Mouse (Mus musculus) forebrain, embryonic 15.5 days (tissue): ENCODE measurements around the gene Ppp1r1c. TPM values are rescaled to one million over a fixed set of nuclear protein-coding genes. Genes with fewer than 3 reads are reported as not detected.

Experiments used
- ATAC-seq: fragments of 200-750 bp; cut with Nextera tagmentation; replicated peaks from 2 replicates; pipeline ENCODE4 v1.8.0; 2017; ENCODE audit warnings: mild to moderate bottlenecking, moderate TSS enrichment, moderate library complexity
- H3K27ac ChIP-seq: fragments of 300-500 bp; sonication (generic); replicated peaks from 2 replicates; pipeline ENCODE4 v1.5.1; 2015; ENCODE audit warnings: mild to moderate bottlenecking, inconsistent platforms
- H3K27me3 ChIP-seq: fragments of 300-500 bp; sonication (generic); 2 replicates; pipeline ENCODE4 v1.6.1; 2015; ENCODE audit warnings: inconsistent platforms
- H3K36me3 ChIP-seq: fragments of 300-500 bp; sonication (generic); 2 replicates; pipeline ENCODE4 v1.6.1; 2015; ENCODE audit warnings: mild to moderate bottlenecking, inconsistent platforms
- H3K4me1 ChIP-seq: fragments of 300-500 bp; sonication (generic); 2 replicates; pipeline ENCODE4 v1.6.1; 2015; ENCODE audit warnings: inconsistent platforms
- H3K4me2 ChIP-seq: fragments of 300-500 bp; sonication (generic); replicated peaks from 2 replicates; pipeline ENCODE4 v1.6.1; 2015; ENCODE audit warnings: mild to moderate bottlenecking, inconsistent platforms
- H3K4me3 ChIP-seq: fragments of 300-500 bp; sonication (generic); 2 replicates; pipeline ENCODE4 v1.5.1; 2015; ENCODE audit warnings: mild to moderate bottlenecking, inconsistent platforms
- H3K9ac ChIP-seq: fragments of 300-500 bp; sonication (generic); replicated peaks from 2 replicates; pipeline ENCODE4 v1.6.1; 2015; ENCODE audit warnings: mild to moderate bottlenecking, inconsistent platforms
- H3K9me3 ChIP-seq: fragments of 300-500 bp; sonication (generic); 2 replicates; pipeline ENCODE4 v1.6.1; 2016; ENCODE audit warnings: inconsistent platforms
- WGBS: fragments of 180-500 bp; shearing (Covaris S2); methylation state at CpG from one replicate; pipeline ENCODE4 v1.1.7; 2015; ENCODE audit warnings: mixed read lengths; 5-methylcytosine and 5-hydroxymethylcytosine counted together
- polyA plus RNA-seq: library from polyadenylated mRNA; unstranded; fragments of >200 nt; fragmentation: Nextera tagmentation; extraction: Ambion mirVana; gene quantifications from 2 replicates; pipeline ENCODE4 v1.2.1, GENCODE M21; 2015

Gene Ppp1r1c
- polyA plus RNA-seq, 1 experiment from 2014 or later = 0.42 TPM

- no peaks in the 10 kb centered on the region for H3K27me3 ChIP-seq
- H3K27ac ChIP-seq = no peak overlapping the region
- ATAC-seq = no peak
- H3K4me2 ChIP-seq = no peak overlapping the region
- no peak overlapping the region for H3K9ac ChIP-seq
- no peaks in the 10 kb centered on the region for H3K9me3 ChIP-seq
- no peak overlapping the region for H3K4me3 ChIP-seq
- no peaks in the 10 kb centered on the region for H3K36me3 ChIP-seq
- 88% methylated on average over 10 of the region's 10 CpGs for WGBS
- H3K4me1 ChIP-seq = no peaks in the 10 kb centered on the region
Measured at GRCm38 (mm10) chr2:79696478-79697230, 10.9 kb upstream of the Ppp1r1c start.

- H3K9me3 ChIP-seq = no peaks in the 10 kb centered on the region
- WGBS = 86% methylated on average over 2 of the region's 2 CpGs
- no peak overlapping the region for H3K9ac ChIP-seq
- H3K4me2 ChIP-seq = no peak overlapping the region
- H3K4me3 ChIP-seq = no peak overlapping the region
- ATAC-seq = no peak
- no peaks in the 10 kb centered on the region for H3K4me1 ChIP-seq
- H3K36me3 ChIP-seq = no peaks in the 10 kb centered on the region
- H3K27me3 ChIP-seq = no peaks in the 10 kb centered on the region
- no peak overlapping the region for H3K27ac ChIP-seq
Measured at GRCm38 (mm10) chr2:79698166-79698565, 9.4 kb upstream of the Ppp1r1c start.

- Histone ChIP-seq H3K27me3 (no peaks in the 10 kb centered on the region), H3K4me1 (no peaks in the 10 kb centered on the region), H3K4me3 (no peak overlapping the region), H3K27ac (no peak overlapping the region), H3K36me3 (no peaks in the 10 kb centered on the region), H3K4me2 (no peak overlapping the region), H3K9ac (no peak overlapping the region), H3K9me3 (no peaks in the 10 kb centered on the region)
- no peak for ATAC-seq
- WGBS = 84% methylated on average over 2 of the region's 2 CpGs
Measured at GRCm38 (mm10) chr2:79704773-79705172, 2.8 kb upstream of the Ppp1r1c start.

GRCm38 (mm10) chr2:79713662-79714091 lies 6.1 kb downstream of the Ppp1r1c start:
- 87% methylated on average over 3 of the region's 3 CpGs for WGBS
- Histone ChIP-seq H3K36me3 (no peaks in the 10 kb centered on the region), H3K27me3 (no peaks in the 10 kb centered on the region), H3K4me1 (no peaks in the 10 kb centered on the region), H3K4me3 (no peak overlapping the region), H3K4me2 (no peak overlapping the region), H3K9ac (no peak overlapping the region), H3K27ac (no peak overlapping the region), H3K9me3 (no peaks in the 10 kb centered on the region)
- ATAC-seq = no peak

- 80% methylated on average over 6 of the region's 6 CpGs for WGBS
- H3K4me1 ChIP-seq = no peaks in the 10 kb centered on the region
- H3K27ac ChIP-seq = no peak overlapping the region
- no peak for ATAC-seq
- H3K4me3 ChIP-seq = no peak overlapping the region
- no peak overlapping the region for H3K9ac ChIP-seq
- H3K9me3 ChIP-seq = no peaks in the 10 kb centered on the region
- H3K27me3 ChIP-seq = no peaks in the 10 kb centered on the region
- H3K36me3 ChIP-seq = no peaks in the 10 kb centered on the region
- no peak overlapping the region for H3K4me2 ChIP-seq
Measured at GRCm38 (mm10) chr2:79714745-79715144, 7.2 kb downstream of the Ppp1r1c start.

- Histone ChIP-seq H3K4me2 (no peak overlapping the region), H3K27ac (no peak overlapping the region), H3K4me3 (no peak overlapping the region), H3K9me3 (no peaks in the 10 kb centered on the region), H3K27me3 (no peaks in the 10 kb centered on the region), H3K9ac (no peak overlapping the region), H3K4me1 (no peaks in the 10 kb centered on the region), H3K36me3 (no peaks in the 10 kb centered on the region)
- WGBS = 19% methylated on average over 2 of the region's 2 CpGs
- no peak for ATAC-seq
Measured at GRCm38 (mm10) chr2:79715925-79716324, 8.3 kb downstream of the Ppp1r1c start.

- Histone ChIP-seq H3K4me2 (no peak overlapping the region), H3K27ac (no peak overlapping the region), H3K9me3 (no peaks in the 10 kb centered on the region), H3K4me3 (no peak overlapping the region), H3K9ac (no peak overlapping the region), H3K36me3 (no peaks in the 10 kb centered on the region), H3K27me3 (no peaks in the 10 kb centered on the region), H3K4me1 (no peaks in the 10 kb centered on the region)
- no peak for ATAC-seq
Measured at GRCm38 (mm10) chr2:79717846-79718245, 10.3 kb downstream of the Ppp1r1c start.

- 79% methylated on average over 1 of the region's 1 CpGs for WGBS
- Histone ChIP-seq H3K36me3 (no peaks in the 10 kb centered on the region), H3K4me2 (no peak overlapping the region), H3K9me3 (no peaks in the 10 kb centered on the region), H3K9ac (no peak overlapping the region), H3K27ac (no peak overlapping the region), H3K4me3 (no peak overlapping the region), H3K27me3 (no peaks in the 10 kb centered on the region), H3K4me1 (no peaks in the 10 kb centered on the region)
- no peak for ATAC-seq
Measured at GRCm38 (mm10) chr2:79722415-79722814, 14.8 kb downstream of the Ppp1r1c start.

- H3K4me1 ChIP-seq = no peaks in the 10 kb centered on the region
- H3K27ac ChIP-seq = no peak overlapping the region
- 61% methylated on average over 2 of the region's 2 CpGs for WGBS
- no peak overlapping the region for H3K9ac ChIP-seq
- no peaks in the 10 kb centered on the region for H3K36me3 ChIP-seq
- no peak for ATAC-seq
- no peak overlapping the region for H3K4me2 ChIP-seq
- no peaks in the 10 kb centered on the region for H3K27me3 ChIP-seq
- no peak overlapping the region for H3K4me3 ChIP-seq
- H3K9me3 ChIP-seq = 0 out of 2 replicates have a peak, but pooled peaks cover 3% of the 10 kb centered on the region
Measured at GRCm38 (mm10) chr2:79738958-79739357, 31.4 kb downstream of the Ppp1r1c start.

GRCm38 (mm10) chr2:79741966-79742365 lies 34.4 kb downstream of the Ppp1r1c start:
- H3K4me2 ChIP-seq = no peak overlapping the region
- ATAC-seq = no peak
- 0 out of 2 replicates have a peak, but pooled peaks cover 3% of the 10 kb centered on the region for H3K9me3 ChIP-seq
- no peaks in the 10 kb centered on the region for H3K27me3 ChIP-seq
- no peaks in the 10 kb centered on the region for H3K4me1 ChIP-seq
- no peak overlapping the region for H3K9ac ChIP-seq
- no peak overlapping the region for H3K27ac ChIP-seq
- no peaks in the 10 kb centered on the region for H3K36me3 ChIP-seq
- WGBS = 84% methylated on average over 2 of the region's 2 CpGs
- no peak overlapping the region for H3K4me3 ChIP-seq

- Histone ChIP-seq H3K36me3 (no peaks in the 10 kb centered on the region), H3K4me2 (no peak overlapping the region), H3K4me3 (no peak overlapping the region), H3K9ac (no peak overlapping the region), H3K9me3 (no peaks in the 10 kb centered on the region), H3K27ac (no peak overlapping the region), H3K27me3 (no peaks in the 10 kb centered on the region), H3K4me1 (no peaks in the 10 kb centered on the region)
- WGBS = 91% methylated on average over 4 of the region's 4 CpGs
- ATAC-seq = no peak
Measured at GRCm38 (mm10) chr2:79744164-79744563, 36.6 kb downstream of the Ppp1r1c start.

- Histone ChIP-seq H3K27me3 (no peaks in the 10 kb centered on the region), H3K4me2 (no peak overlapping the region), H3K27ac (no peak overlapping the region), H3K4me1 (no peaks in the 10 kb centered on the region), H3K9me3 (no peaks in the 10 kb centered on the region), H3K4me3 (no peak overlapping the region), H3K9ac (no peak overlapping the region), H3K36me3 (no peaks in the 10 kb centered on the region)
- no peak for ATAC-seq
- WGBS = 77% methylated on average over 3 of the region's 3 CpGs
Measured at GRCm38 (mm10) chr2:79751685-79752084, 44.1 kb downstream of the Ppp1r1c start.

GRCm38 (mm10) chr2:79760018-79760417 lies 52.4 kb downstream of the Ppp1r1c start:
- Histone ChIP-seq H3K9me3 (no peaks in the 10 kb centered on the region), H3K27me3 (no peaks in the 10 kb centered on the region), H3K4me3 (no peak overlapping the region), H3K27ac (no peak overlapping the region), H3K9ac (no peak overlapping the region), H3K4me1 (no peaks in the 10 kb centered on the region), H3K4me2 (no peak overlapping the region), H3K36me3 (no peaks in the 10 kb centered on the region)
- 70% methylated on average over 4 of the region's 4 CpGs for WGBS
- ATAC-seq = no peak
